ENCODE assay signal across 35 mouse cellular contexts in genomic region chr13:75770744-75771143, GRCm38 (mm10).
"Had no signal": no experiment of that assay in that cellular context is flagged by ENCODE, and none has a peak within 500 bp of the region (broad histone marks: within the 10 kb centered on the region; RNA-seq: fewer than 3 reads in every experiment).

No protein-coding gene starts in this region.

- H3K4me1 ChIP-seq: heart, embryonic 12.5 days; heart, embryonic 13.5 days; heart, embryonic 15.5 days; hindbrain, embryonic 15.5 days; intestine, embryonic 15.5 days; kidney, embryonic 15.5 days had no signal

- DNase-seq: heart, postnatal 10 days; heart, postnatal 14 days; heart, postnatal 36 days; heart, postnatal 4 days; kidney, adult 11 months; kidney, adult 18-20 months; kidney, adult 2 months; kidney, adult 8-10 months; kidney, adult 9 months; kidney, postnatal 10 days; kidney, postnatal 14 days; kidney, postnatal 25 days; kidney, postnatal 36 days; kidney, postnatal 4 days; layer of hippocampus, adult 9-11 months; layer of hippocampus, postnatal 36 days had no signal

- ATAC-seq: hindbrain, embryonic 16.5 days; hindbrain, postnatal 0 days; inflammation-experienced regulatory T-cells, adult 6 months; intestine, embryonic 15.5 days; intestine, embryonic 16.5 days; intestine, postnatal 0 days had no signal

- H3K27ac ChIP-seq: heart, embryonic 13.5 days; heart, embryonic 15.5 days; hindbrain, embryonic 10.5 days; hindbrain, embryonic 12.5 days; hindbrain, embryonic 13.5 days; hindbrain, embryonic 14.5 days; hindbrain, embryonic 15.5 days; hindbrain, postnatal 0 days; intestine, embryonic 15.5 days; kidney, embryonic 15.5 days; kidney, postnatal 0 days; layer of hippocampus, adult 2 months; left cerebral cortex, adult 2 months had no signal

- H3K27me3 ChIP-seq: heart, embryonic 12.5 days; heart, embryonic 13.5 days; heart, embryonic 15.5 days; hindbrain, embryonic 12.5 days; hindbrain, embryonic 13.5 days; hindbrain, embryonic 15.5 days; intestine, embryonic 15.5 days; kidney, embryonic 15.5 days had no signal

- H3K4me2 ChIP-seq: heart, embryonic 11.5 days; heart, embryonic 12.5 days; heart, embryonic 13.5 days; heart, embryonic 15.5 days; hindbrain, embryonic 12.5 days; hindbrain, embryonic 13.5 days; hindbrain, embryonic 14.5 days; hindbrain, embryonic 15.5 days; intestine, embryonic 15.5 days; kidney, embryonic 15.5 days had no signal

- H3K36me3 ChIP-seq: heart, embryonic 15.5 days; hindbrain, embryonic 12.5 days; hindbrain, embryonic 13.5 days; hindbrain, embryonic 15.5 days; intestine, embryonic 15.5 days; kidney, embryonic 15.5 days had no signal

- H3K4me3 ChIP-seq: heart, embryonic 12.5 days; heart, embryonic 13.5 days; heart, embryonic 15.5 days; hindbrain, embryonic 10.5 days; hindbrain, embryonic 12.5 days; hindbrain, embryonic 13.5 days; hindbrain, embryonic 15.5 days; intestine, embryonic 15.5 days; kidney, embryonic 15.5 days; layer of hippocampus, adult 2 months; left cerebral cortex, adult 2 months had no signal

- H3K9ac ChIP-seq: heart, embryonic 12.5 days; heart, embryonic 13.5 days; heart, embryonic 15.5 days; hindbrain, embryonic 12.5 days; hindbrain, embryonic 13.5 days; hindbrain, embryonic 14.5 days; hindbrain, embryonic 15.5 days; intestine, embryonic 15.5 days; kidney, embryonic 15.5 days had no signal

- H3K9me3 ChIP-seq: heart, embryonic 12.5 days; heart, embryonic 13.5 days; heart, embryonic 15.5 days; hindbrain, embryonic 10.5 days; hindbrain, embryonic 12.5 days; hindbrain, embryonic 13.5 days; hindbrain, embryonic 15.5 days; intestine, embryonic 15.5 days; kidney, embryonic 15.5 days had no signal
